Mouse (Mus musculus): Measurements from ENCODE around the gene Tle6.
A peak's percentile ranks its signal among the peaks of the same experiment; 100 is the strongest.

Gene Tle6

GRCm38 (mm10) chr10:81623441-81623840 is 22.6 kb upstream of the Tle6 start:
- DNase-seq (ENCODE audit: low read depth, low spot score) = no peak

GRCm38 (mm10) chr10:81620786-81621185 is 19.9 kb upstream of the Tle6 start:
- no peak for DNase-seq (ENCODE audit: low read depth, low spot score)

GRCm38 (mm10) chr10:81619976-81620375 is 19.1 kb upstream of the Tle6 start:
- DNase-seq (ENCODE audit: low read depth, low spot score) = no peak

- DNase-seq (ENCODE audit: low read depth, low spot score) = no peak
These were observed 14.6 kb upstream of the Tle6 start for GRCm38 (mm10) chr10:81615486-81615885.

GRCm38 (mm10) chr10:81612779-81613178 is 11.9 kb upstream of the Tle6 start:
- no peak for DNase-seq (ENCODE audit: low read depth, low spot score)

- DNase-seq (ENCODE audit: low read depth, low spot score) = no peak
These were observed 7.4 kb upstream of the Tle6 start for GRCm38 (mm10) chr10:81608308-81608707.

- peak; percentile 95 for DNase-seq (ENCODE audit: low read depth, low spot score)
These were observed 5.3 kb upstream of the Tle6 start, which contains the start of gene BC025920 for GRCm38 (mm10) chr10:81605974-81606751. Gene BC025920, plus strand, starts transcription at chr10:81606270.

- no peak for DNase-seq (ENCODE audit: low read depth, low spot score)
These were observed 4.7 kb upstream of the Tle6 start for GRCm38 (mm10) chr10:81605666-81605973.

GRCm38 (mm10) chr10:81604968-81605665 is 4.2 kb upstream of the Tle6 start:
- DNase-seq (ENCODE audit: low read depth, low spot score) = peak; percentile 92

GRCm38 (mm10) chr10:81604019-81604967 is 3.4 kb upstream of the Tle6 start:
- DNase-seq (ENCODE audit: low read depth, low spot score) = no peak

- DNase-seq (ENCODE audit: low read depth, low spot score) = peak; percentile 66
These were observed 1.9 kb upstream of the Tle6 start for GRCm38 (mm10) chr10:81602741-81603151.

- no peak for DNase-seq (ENCODE audit: low read depth, low spot score)
These were observed 578 bp upstream of the Tle6 start for GRCm38 (mm10) chr10:81601396-81601905.

- DNase-seq (ENCODE audit: low read depth, low spot score) = no peak
These were observed 777 bp downstream of the Tle6 start for GRCm38 (mm10) chr10:81600096-81600495.

GRCm38 (mm10) chr10:81599630-81600029 is 1.2 kb downstream of the Tle6 start:
- no peak for DNase-seq (ENCODE audit: low read depth, low spot score)

- DNase-seq (ENCODE audit: low read depth, low spot score) = no peak
These were observed 2.0 kb downstream of the Tle6 start for GRCm38 (mm10) chr10:81598871-81599270.

- DNase-seq (ENCODE audit: low read depth, low spot score) = no peak
These were observed 2.5 kb downstream of the Tle6 start for GRCm38 (mm10) chr10:81598342-81598741.

GRCm38 (mm10) chr10:81597137-81597950 is 3.5 kb downstream of the Tle6 start:
- DNase-seq (ENCODE audit: low read depth, low spot score) = peak; percentile 76

GRCm38 (mm10) chr10:81596611-81597010 is 4.3 kb downstream of the Tle6 start:
- DNase-seq (ENCODE audit: low read depth, low spot score) = no peak

GRCm38 (mm10) chr10:81595599-81595998 is 5.3 kb downstream of the Tle6 start:
- DNase-seq (ENCODE audit: low read depth, low spot score) = no peak

GRCm38 (mm10) chr10:81593935-81594334 is 6.9 kb downstream of the Tle6 start:
- no peak for DNase-seq (ENCODE audit: low read depth, low spot score)

GRCm38 (mm10) chr10:81593223-81593622 is 7.7 kb downstream of the Tle6 start:
- DNase-seq (ENCODE audit: low read depth, low spot score) = no peak

Measured in retina, postnatal 7 days (tissue).